Mouse (Mus musculus) neural tube, embryonic 15.5 days (tissue): ENCODE measurements around the gene Hnrnpk. TPM values are rescaled to one million over a fixed set of nuclear protein-coding genes. Genes with fewer than 3 reads are reported as not detected.

Experiments
- ATAC-seq: fragments of 200-750 bp; cut with Nextera tagmentation; 2 replicates; pipeline ENCODE4 v1.8.0; 2017; ENCODE audit warnings: mild to moderate bottlenecking, moderate TSS enrichment, moderate library complexity; ENCODE audit not compliant: low FRiP score
- H3K27ac ChIP-seq: fragments of 300-500 bp; sonication (generic); replicated peaks from 2 replicates; pipeline ENCODE4 v1.5.1; 2015; ENCODE audit warnings: mild to moderate bottlenecking, inconsistent platforms
- H3K27me3 ChIP-seq: fragments of 300-500 bp; sonication (generic); replicated peaks from 2 replicates; pipeline ENCODE4 v1.6.1; 2015; ENCODE audit warnings: inconsistent platforms
- H3K36me3 ChIP-seq: fragments of 300-500 bp; sonication (generic); 2 replicates; pipeline ENCODE4 v1.6.1; 2015; ENCODE audit warnings: inconsistent platforms
- H3K4me1 ChIP-seq: fragments of 300-500 bp; sonication (generic); 2 replicates; pipeline ENCODE4 v1.6.1; 2015; ENCODE audit warnings: inconsistent platforms
- H3K4me2 ChIP-seq: fragments of 300-500 bp; sonication (generic); 2 replicates; pipeline ENCODE4 v1.6.1; 2015; ENCODE audit warnings: inconsistent platforms, mild to moderate bottlenecking, moderate library complexity
- H3K4me3 ChIP-seq: fragments of 300-500 bp; sonication (generic); replicated peaks from 2 replicates; pipeline ENCODE4 v1.5.1; 2015; ENCODE audit warnings: mild to moderate bottlenecking, inconsistent platforms
- H3K9ac ChIP-seq: fragments of 300-500 bp; sonication (generic); replicated peaks from 2 replicates; pipeline ENCODE4 v1.6.1; 2015; ENCODE audit warnings: mild to moderate bottlenecking, inconsistent platforms
- H3K9me3 ChIP-seq: fragments of 300-500 bp; sonication (generic); replicated peaks from 2 replicates; pipeline ENCODE4 v1.6.1; 2016; ENCODE audit warnings: inconsistent platforms
- WGBS: fragments of 180-500 bp; shearing (Covaris S2); methylation state at CpG from one replicate; pipeline ENCODE4 v1.1.7; 2015; ENCODE audit warnings: mixed read lengths; 5-methylcytosine and 5-hydroxymethylcytosine counted together
- microRNA counts: library from miRNA; unstranded; fragments of <30 nt; microRNA quantifications from one replicate; lab custom pipeline; 2016
- microRNA-seq: library from miRNA; unstranded; fragments of <30 nt; microRNA quantifications from one replicate; pipeline ENCODE4, GENCODE M21; 2017
- polyA plus RNA-seq: library from polyadenylated mRNA; unstranded; fragments of >200 nt; fragmentation: Nextera tagmentation; extraction: Ambion mirVana; gene quantifications from 2 replicates; pipeline ENCODE4 v1.2.1, GENCODE M21; 2015

Hnrnpk gene
- polyA plus RNA-seq, 1 experiment from 2014 or later: 1,138 TPM

- H3K4me3 ChIP-seq: peak overlapping the region; percentile 73
- peak overlapping the region; percentile 96 for H3K4me2 ChIP-seq
- no peaks in the 10 kb centered on the region for H3K36me3 ChIP-seq
- no peaks in the 10 kb centered on the region for H3K9me3 ChIP-seq
- H3K4me1 ChIP-seq: peaks cover 3% of the 10 kb centered on the region; the same call in 1 of the 2 replicates
- H3K27me3 ChIP-seq: no peaks in the 10 kb centered on the region
- H3K27ac ChIP-seq: peak overlapping the region; percentile 61; the same call in 1 of the 2 replicates
- 5% methylated on average over 7 of the region's 7 CpGs for WGBS
- ATAC-seq: no peak
- H3K9ac ChIP-seq: peak overlapping the region; percentile 20; the same call in 1 of the 2 replicates
Measured at GRCm38 (mm10) chr13:58359304-58359653, 43.9 kb downstream of the Hnrnpk start.

GRCm38 (mm10) chr13:58358629-58359303, 44.4 kb downstream of the Hnrnpk start, which contains the start of gene Kif27:
Kif27 (minus strand) TSS chr13:58359122.
- peak within 1 kb of the TSS; percentile 73 for H3K4me3 ChIP-seq
- no peaks in the 10 kb centered on the region for H3K27me3 ChIP-seq
- H3K9me3 ChIP-seq: no peaks in the 10 kb centered on the region
- H3K4me2 ChIP-seq: peak within 1 kb of the TSS; percentile 96
- H3K27ac ChIP-seq: peak within 1 kb of the TSS; percentile 61; the same call in 1 of the 2 replicates
- peak; percentile 98 for ATAC-seq
- H3K4me1 ChIP-seq: peaks cover 3% of the 10 kb centered on the region; the same call in 1 of the 2 replicates
- WGBS: under 1% methylated on average over 63 of the region's 85 CpGs
- peak within 1 kb of the TSS; percentile 56 for H3K9ac ChIP-seq
- H3K36me3 ChIP-seq: no peaks in the 10 kb centered on the region

GRCm38 (mm10) chr13:58352996-58353395, 50.1 kb downstream of the Hnrnpk start:
- H3K9ac ChIP-seq: no peak overlapping the region
- no peak for ATAC-seq
- H3K36me3 ChIP-seq: no peaks in the 10 kb centered on the region
- no peaks in the 10 kb centered on the region for H3K4me1 ChIP-seq
- no peak overlapping the region for H3K4me2 ChIP-seq
- H3K27ac ChIP-seq: no peak overlapping the region
- H3K4me3 ChIP-seq: no peak overlapping the region
- H3K27me3 ChIP-seq: no peaks in the 10 kb centered on the region
- no peaks in the 10 kb centered on the region for H3K9me3 ChIP-seq

- H3K9me3 ChIP-seq: no peaks in the 10 kb centered on the region
- no peak overlapping the region for H3K9ac ChIP-seq
- no peaks in the 10 kb centered on the region for H3K27me3 ChIP-seq
- H3K4me2 ChIP-seq: no peak overlapping the region
- no peak overlapping the region for H3K4me3 ChIP-seq
- H3K27ac ChIP-seq: no peak overlapping the region
- H3K4me1 ChIP-seq: no peaks in the 10 kb centered on the region
- ATAC-seq: no peak
- H3K36me3 ChIP-seq: no peaks in the 10 kb centered on the region
- WGBS: 80% methylated on average over 4 of the region's 4 CpGs
Measured at GRCm38 (mm10) chr13:58350606-58351005, 52.5 kb downstream of the Hnrnpk start.

- 85% methylated on average over 9 of the region's 9 CpGs for WGBS
- no peak for ATAC-seq
- Histone ChIP-seq H3K36me3 (no peaks in the 10 kb centered on the region), H3K4me3 (no peak overlapping the region), H3K27ac (no peak overlapping the region), H3K4me1 (no peaks in the 10 kb centered on the region), H3K9me3 (no peaks in the 10 kb centered on the region), H3K27me3 (no peaks in the 10 kb centered on the region), H3K4me2 (no peak overlapping the region), H3K9ac (no peak overlapping the region)
Measured at GRCm38 (mm10) chr13:58344505-58344904, 58.6 kb downstream of the Hnrnpk start.

MicroRNA genes within 50 kb of the gene (microRNA counts, 519-probe panel; counts per million panel counts)
- microRNA mmu-miR-7a (lab: Ali Mortazavi, UCI): 3,103 counts per million, percentile 75 among the panel's probes with 10 or more counts

Small RNAs within 50 kb of the gene (microRNA-seq; reads per million reads assigned to microRNA genes)
- 231 reads per million, percentile 65 among the genes with 10 or more reads in this experiment for gene Mir7-1

Other genes starting within 250 kb of the Hnrnpk start
- gene Idnk, start 245.7 kb downstream of the Hnrnpk start, polyA plus RNA-seq: 64.6 TPM in 2 replicates
- 137 and 144 TPM in 2 replicates for gene Ubqln1, start 187.7 kb downstream of the Hnrnpk start, polyA plus RNA-seq
- 24.2 and 37.1 TPM in 2 replicates for gene Gkap1, start 127.6 kb downstream of the Hnrnpk start, polyA plus RNA-seq
- gene Kif27, start 44.2 kb downstream of the Hnrnpk start, polyA plus RNA-seq: 1.3 and 2.0 TPM in 2 replicates
- 23.4 and 24.1 TPM in 2 replicates for gene 2210016F16Rik, start 18.1 kb downstream of the Hnrnpk start, polyA plus RNA-seq
- 23.9 and 25.2 TPM in 2 replicates for gene Rmi1, start 1.1 kb downstream of the Hnrnpk start, polyA plus RNA-seq
- 0.10 TPM in 1 of 2 replicates, not detected in the other for gene Slc28a3, start 207.5 kb upstream of the Hnrnpk start, polyA plus RNA-seq